ENCODE assay signal across 22 mouse cellular contexts in genomic region chr13:15681530-15681929, GRCm38 (mm10).
DNase-seq lines count a peak whose midpoint lies in the region; ATAC-seq and TF ChIP-seq lines count a peak whose summit lies in the region.
"Had no signal": no experiment of that assay in that cellular context is flagged by ENCODE, and none has a peak within 500 bp of the region (broad histone marks: within the 10 kb centered on the region; RNA-seq: fewer than 3 reads in every experiment).

No protein-coding gene starts in this region.

- no peak for TF ChIP-seq POLR2A in kidney, adult 2 months (IDR thresholded peaks at IDR 0.05; ENCODE audit: low read depth, low read length)

- ATAC-seq in kidney, embryonic 14.5 days (ENCODE audit: low FRiP score, low TSS enrichment) = no peak
- peak; percentile 75; the same call in 1 of the 2 replicates for ATAC-seq in intestine, embryonic 15.5 days
- peak; percentile 87; the same call in 1 of the 2 replicates for ATAC-seq in intestine, embryonic 16.5 days
- peak; percentile 91 for ATAC-seq in intestine, postnatal 0 days
- ATAC-seq in forebrain, embryonic 16.5 days = no peak
- ATAC-seq: activated CD4-positive, CD25-positive, alpha-beta regulatory T cell, adult 4 months; CD4-positive, CD25-positive, alpha-beta regulatory T cell, adult 4 months; Patski had no signal

- no peaks in the 10 kb centered on the region for H3K27me3 ChIP-seq in kidney, adult 2 months (replicated peaks; ENCODE audit: control insufficient read depth, insufficient read depth, low read length)
- H3K27me3 ChIP-seq in kidney, embryonic 14.5 days (ENCODE audit: control insufficient read depth, insufficient read depth, low read length) = no peaks in the 10 kb centered on the region
- no peaks in the 10 kb centered on the region for H3K27me3 ChIP-seq in intestine, embryonic 15.5 days (replicated peaks)
- H3K27me3 ChIP-seq in intestine, embryonic 16.5 days (replicated peaks; ENCODE audit: control insufficient read depth, insufficient read depth, low read length) = no peaks in the 10 kb centered on the region
- H3K27me3 ChIP-seq in intestine, postnatal 0 days (replicated peaks; ENCODE audit: control insufficient read depth, insufficient read depth, low read length) = no peaks in the 10 kb centered on the region
- H3K27me3 ChIP-seq in forebrain, embryonic 16.5 days (replicated peaks; ENCODE audit: control insufficient read depth, insufficient read depth, low read length) = no peaks in the 10 kb centered on the region
- H3K27me3 ChIP-seq: CH12.LX, Patski had no signal

- no peak overlapping the region for H3K4me2 ChIP-seq in kidney, embryonic 14.5 days (replicated peaks; ENCODE audit: low read depth, low read length)
- H3K4me2 ChIP-seq in intestine, embryonic 15.5 days (replicated peaks) = no peak overlapping the region
- H3K4me2 ChIP-seq in intestine, embryonic 16.5 days (ENCODE audit: low read depth, low read length) = no peak overlapping the region
- H3K4me2 ChIP-seq in intestine, postnatal 0 days (replicated peaks; ENCODE audit: low read depth) = no peak overlapping the region
- no peak overlapping the region for H3K4me2 ChIP-seq in forebrain, embryonic 16.5 days (ENCODE audit: low read length)

- H3K36me3 ChIP-seq in kidney, adult 2 months (ENCODE audit: control insufficient read depth, insufficient read depth, low read length) = no peaks in the 10 kb centered on the region
- 0 out of 2 replicates have a peak, but pooled peaks cover 2% of the 10 kb centered on the region for H3K36me3 ChIP-seq in kidney, embryonic 14.5 days (ENCODE audit: control insufficient read depth, insufficient read depth, low read length)
- no peaks in the 10 kb centered on the region for H3K36me3 ChIP-seq in intestine, embryonic 15.5 days
- H3K36me3 ChIP-seq in intestine, embryonic 16.5 days (ENCODE audit: control insufficient read depth, insufficient read depth, low read length) = no peaks in the 10 kb centered on the region
- H3K36me3 ChIP-seq in intestine, postnatal 0 days (ENCODE audit: control insufficient read depth, insufficient read depth) = no peaks in the 10 kb centered on the region
- H3K36me3 ChIP-seq in forebrain, embryonic 16.5 days (ENCODE audit: control insufficient read depth, insufficient read depth) = no peaks in the 10 kb centered on the region
- H3K36me3 ChIP-seq: G1E had no signal

- no peaks in the 10 kb centered on the region for H3K9me3 ChIP-seq in kidney, embryonic 14.5 days (ENCODE audit: control insufficient read depth, low read length)
- no peaks in the 10 kb centered on the region for H3K9me3 ChIP-seq in intestine, embryonic 15.5 days
- H3K9me3 ChIP-seq in intestine, embryonic 16.5 days (ENCODE audit: control insufficient read depth, low read length) = no peaks in the 10 kb centered on the region
- H3K9me3 ChIP-seq in intestine, postnatal 0 days (ENCODE audit: control insufficient read depth) = no peaks in the 10 kb centered on the region
- no peaks in the 10 kb centered on the region for H3K9me3 ChIP-seq in forebrain, embryonic 16.5 days (ENCODE audit: control insufficient read depth, low read length)
- H3K9me3 ChIP-seq: G1E had no signal

- no peak for TF ChIP-seq CTCF in kidney, adult 2 months (conservative IDR thresholded peaks at IDR 0.05; ENCODE audit: insufficient read depth, insufficient read length, low read depth, low read length)
- TF ChIP-seq CTCF in intestine, postnatal 0 days (IDR thresholded peaks at IDR 0.05; ENCODE audit: low read depth) = no peak

- peak; percentile 9 for DNase-seq in kidney, adult 2 months
- no peak for DNase-seq in gastrocnemius, postnatal 10 days
- no peak for DNase-seq in heart, adult 8-10 months (ENCODE audit: low spot score)
- DNase-seq: adrenal gland, adult 2 months; adrenal gland, adult 8-10 months; adrenal gland, postnatal 10 days; adrenal gland, postnatal 14 days; adrenal gland, postnatal 25 days; adrenal gland, postnatal 36 days; B cell, adult 2 months; cerebellum, adult 11 months; cerebellum, adult 11-12 months had no signal

- H3K27ac ChIP-seq in kidney, adult 2 months (ENCODE audit: insufficient read depth, low read depth, low read length) = no peak overlapping the region
- no peak overlapping the region for H3K27ac ChIP-seq in kidney, embryonic 14.5 days (ENCODE audit: low read depth, low read length)
- no peak overlapping the region for H3K27ac ChIP-seq in intestine, embryonic 15.5 days
- H3K27ac ChIP-seq in intestine, embryonic 16.5 days (ENCODE audit: low read length) = no peak overlapping the region
- no peak overlapping the region for H3K27ac ChIP-seq in intestine, postnatal 0 days (ENCODE audit: low read depth, low read length)
- no peak overlapping the region for H3K27ac ChIP-seq in forebrain, embryonic 16.5 days (ENCODE audit: low read length)

- WGBS in kidney, adult 2 months = 84% methylated on average over 1 of the region's 1 CpGs
- WGBS in kidney, embryonic 14.5 days = 95% methylated on average over 1 of the region's 1 CpGs
- WGBS in intestine, embryonic 15.5 days = 96% methylated on average over 1 of the region's 1 CpGs
- WGBS in intestine, embryonic 16.5 days = 84% methylated on average over 1 of the region's 1 CpGs
- WGBS in intestine, postnatal 0 days = 67% methylated on average over 1 of the region's 1 CpGs
- 100% methylated on average over 1 of the region's 1 CpGs for WGBS in forebrain, embryonic 16.5 days

- no peaks in the 10 kb centered on the region for H3K4me1 ChIP-seq in kidney, adult 2 months (ENCODE audit: control insufficient read depth, insufficient read depth, low read length)
- H3K4me1 ChIP-seq in kidney, embryonic 14.5 days (ENCODE audit: control insufficient read depth, insufficient read depth, low read length) = no peaks in the 10 kb centered on the region
- H3K4me1 ChIP-seq in intestine, embryonic 15.5 days (replicated peaks) = no peaks in the 10 kb centered on the region
- no peaks in the 10 kb centered on the region for H3K4me1 ChIP-seq in intestine, embryonic 16.5 days (ENCODE audit: control insufficient read depth, insufficient read depth, low read length)
- no peaks in the 10 kb centered on the region; the same call in 1 of the 2 replicates for H3K4me1 ChIP-seq in intestine, postnatal 0 days (replicated peaks; ENCODE audit: control insufficient read depth, insufficient read depth, low read length)
- H3K4me1 ChIP-seq in forebrain, embryonic 16.5 days (replicated peaks; ENCODE audit: control insufficient read depth, insufficient read depth, low read length) = peaks cover 8% of the 10 kb centered on the region

- no peak overlapping the region for H3K4me3 ChIP-seq in kidney, adult 2 months (ENCODE audit: insufficient read depth, low read depth, low read length)
- H3K4me3 ChIP-seq in kidney, embryonic 14.5 days (ENCODE audit: low read length) = no peak overlapping the region
- no peak overlapping the region for H3K4me3 ChIP-seq in intestine, embryonic 15.5 days (replicated peaks)
- H3K4me3 ChIP-seq in intestine, embryonic 16.5 days (ENCODE audit: low read length) = no peak overlapping the region
- H3K4me3 ChIP-seq in intestine, postnatal 0 days (ENCODE audit: low read depth, low read length) = no peak overlapping the region
- no peak overlapping the region for H3K4me3 ChIP-seq in forebrain, embryonic 16.5 days (replicated peaks; ENCODE audit: low read length)

- no peak overlapping the region for H3K9ac ChIP-seq in kidney, embryonic 14.5 days (ENCODE audit: low read depth, low read length)
- no peak overlapping the region for H3K9ac ChIP-seq in intestine, embryonic 15.5 days
- no peak overlapping the region for H3K9ac ChIP-seq in intestine, embryonic 16.5 days (ENCODE audit: low read depth, low read length)
- H3K9ac ChIP-seq in intestine, postnatal 0 days (ENCODE audit: low read depth, low read length) = no peak overlapping the region
- H3K9ac ChIP-seq in forebrain, embryonic 16.5 days (replicated peaks; ENCODE audit: low read depth, low read length) = no peak overlapping the region

Comparison
In these comparisons a context has a peak if more than half of its experiments do, and no peak if none do; other contexts are left out.
1. ATAC-seq: peak in intestine, embryonic 15.5 days (single experiment), intestine, embryonic 16.5 days (single experiment) and intestine, postnatal 0 days (single experiment); none in kidney, embryonic 14.5 days (single experiment) and forebrain, embryonic 16.5 days (single experiment).